ENCODE assay signal across 8 mouse cellular contexts in genomic region chr10:56106996-56107334, GRCm38 (mm10). TPM values are rescaled to one million over a fixed set of nuclear protein-coding genes. Genes with fewer than 3 reads are reported as not detected.
DNase-seq lines count a peak whose midpoint lies in the region; ATAC-seq and TF ChIP-seq lines count a peak whose summit lies in the region.

No protein-coding gene starts in this region.

- peak; percentile 51 for ATAC-seq in liver, embryonic 12.5 days
- ATAC-seq in stomach, embryonic 16.5 days (ENCODE audit: insufficient read depth, low FRiP score) = 0 out of 2 replicates have a peak, but pooled peaks have one; percentile 13

- no peaks in the 10 kb centered on the region for H3K9me3 ChIP-seq in liver, embryonic 12.5 days (replicated peaks)
- no peaks in the 10 kb centered on the region for H3K9me3 ChIP-seq in stomach, embryonic 16.5 days (replicated peaks; ENCODE audit: control insufficient read depth, low read length)

- WGBS in cerebellum, adult 2 months = 59% methylated on average over 1 of the region's 1 CpGs
- WGBS in spleen, adult 2 months = 26% methylated on average over 1 of the region's 1 CpGs
- WGBS in liver, embryonic 12.5 days (ENCODE audit: insufficient replicate concordance) = 41% methylated on average over 1 of the region's 1 CpGs
- 60% methylated on average over 1 of the region's 1 CpGs for WGBS in stomach, embryonic 16.5 days

- no peak for DNase-seq in cerebellum, adult 2 months
- DNase-seq in cerebellum, postnatal 25 days = no peak
- no peak for DNase-seq in spleen, adult 2 months (ENCODE audit: low read depth in 1 of 2, low spot score in 2 of 2)
- DNase-seq in spleen, adult 18-20 months = no peak
- DNase-seq in layer of hippocampus, postnatal 25 days (ENCODE audit: extremely low spot score in 1 of 2, low spot score in 1 of 2) = no peak
- DNase-seq in left cerebral cortex, adult 9 months (ENCODE audit: low spot score in 2 of 2) = no peak

- no peak for TF ChIP-seq CTCF in cerebellum, adult 2 months (IDR thresholded peaks at IDR 0.05; ENCODE audit: borderline replicate concordance, insufficient read depth, low read depth, low read length)
- TF ChIP-seq CTCF in spleen, adult 2 months (IDR thresholded peaks at IDR 0.05; ENCODE audit: extremely low read depth, insufficient read depth, insufficient read length, insufficient replicate concordance) = no peak

- peak overlapping the region; percentile 59 for H3K4me3 ChIP-seq in cerebellum, adult 2 months (replicated peaks; ENCODE audit: insufficient read depth, low read depth, low read length)
- peak overlapping the region; percentile 62 for H3K4me3 ChIP-seq in spleen, adult 2 months (ENCODE audit: extremely low read depth, insufficient read depth, insufficient read length)
- H3K4me3 ChIP-seq in liver, embryonic 12.5 days = peak overlapping the region; percentile 52
- H3K4me3 ChIP-seq in stomach, embryonic 16.5 days (replicated peaks; ENCODE audit: low read length) = peak overlapping the region; percentile 45

- no peaks in the 10 kb centered on the region for H3K27me3 ChIP-seq in cerebellum, adult 2 months (ENCODE audit: control insufficient read depth, insufficient read depth, low read length)
- H3K27me3 ChIP-seq in spleen, adult 2 months (ENCODE audit: control insufficient read depth, insufficient read depth, low read length) = no peaks in the 10 kb centered on the region
- H3K27me3 ChIP-seq in liver, embryonic 12.5 days (replicated peaks) = no peaks in the 10 kb centered on the region
- H3K27me3 ChIP-seq in stomach, embryonic 16.5 days (ENCODE audit: control insufficient read depth, insufficient read depth, low read length) = no peaks in the 10 kb centered on the region

- no peak overlapping the region for H3K27ac ChIP-seq in cerebellum, adult 2 months (ENCODE audit: insufficient read depth, low read length)
- no peak overlapping the region for H3K27ac ChIP-seq in spleen, adult 2 months (ENCODE audit: insufficient read depth, low read length)
- H3K27ac ChIP-seq in liver, embryonic 12.5 days = no peak overlapping the region
- no peak overlapping the region for H3K27ac ChIP-seq in stomach, embryonic 16.5 days (ENCODE audit: low read length)

- no peaks in the 10 kb centered on the region for H3K36me3 ChIP-seq in spleen, adult 2 months (ENCODE audit: control insufficient read depth, insufficient read depth, low read length)
- H3K36me3 ChIP-seq in liver, embryonic 12.5 days = no peaks in the 10 kb centered on the region
- no peaks in the 10 kb centered on the region for H3K36me3 ChIP-seq in stomach, embryonic 16.5 days (ENCODE audit: control insufficient read depth, insufficient read depth, low read length)

- H3K4me2 ChIP-seq in liver, embryonic 12.5 days = peak overlapping the region; percentile 62
- H3K4me2 ChIP-seq in stomach, embryonic 16.5 days (ENCODE audit: low read depth, low read length) = peak overlapping the region; percentile 54

- TF ChIP-seq POLR2A in cerebellum, adult 2 months (IDR thresholded peaks at IDR 0.05; ENCODE audit: borderline replicate concordance, insufficient read depth, low read length) = no peak
- no peak for TF ChIP-seq POLR2A in spleen, adult 2 months (IDR thresholded peaks at IDR 0.05; ENCODE audit: low read depth, low read length)

- peak overlapping the region; percentile 66 for H3K9ac ChIP-seq in liver, embryonic 12.5 days
- peak overlapping the region; percentile 67 for H3K9ac ChIP-seq in stomach, embryonic 16.5 days (ENCODE audit: low read length)

- H3K4me1 ChIP-seq in cerebellum, adult 2 months (ENCODE audit: control insufficient read depth, insufficient read depth, low read length) = no peaks in the 10 kb centered on the region
- H3K4me1 ChIP-seq in spleen, adult 2 months (ENCODE audit: control insufficient read depth, insufficient read depth, insufficient read length) = no peaks in the 10 kb centered on the region
- H3K4me1 ChIP-seq in liver, embryonic 12.5 days = peaks cover 7% of the 10 kb centered on the region; the same call in 1 of the 2 replicates
- 0 out of 2 replicates have a peak, but pooled peaks cover 5% of the 10 kb centered on the region for H3K4me1 ChIP-seq in stomach, embryonic 16.5 days (ENCODE audit: control insufficient read depth, insufficient read depth, low read length)

RNA-seq across cellular contexts. Expression of gene Msl3l2, which starts 0.2 kb away (rescaled TPM):
- polyA plus RNA-seq in cerebellum, adult 2 months (2012; rRNA removed) = 16.7 and 17.2 TPM in 2 replicates
- 2.6 and 4.4 TPM in 2 replicates for polyA plus RNA-seq in spleen, adult 2 months (2012; rRNA removed)
- 2.2 and 2.6 TPM in 2 replicates for polyA plus RNA-seq in liver, embryonic 12.5 days (2016; fragmentation: Nextera tagmentation; extraction: Ambion mirVana)
- 2.5 and 3.0 TPM in 2 replicates for polyA plus RNA-seq in stomach, embryonic 16.5 days (2015; fragmentation: Nextera tagmentation; extraction: Ambion mirVana)
- 10 to 100 TPM; 17.5 to 18.4 TPM for total RNA-seq in layer of hippocampus, postnatal 25 days (2021)
